Mouse (Mus musculus): ENCODE measurements around the gene Tnnc1. TPM values are rescaled to one million over a fixed set of nuclear protein-coding genes. Genes with fewer than 3 reads are reported as not detected.

Tnnc1 gene
- polyA plus RNA-seq, 1 experiment from 2014 or later: 4.1 TPM

DNA sequence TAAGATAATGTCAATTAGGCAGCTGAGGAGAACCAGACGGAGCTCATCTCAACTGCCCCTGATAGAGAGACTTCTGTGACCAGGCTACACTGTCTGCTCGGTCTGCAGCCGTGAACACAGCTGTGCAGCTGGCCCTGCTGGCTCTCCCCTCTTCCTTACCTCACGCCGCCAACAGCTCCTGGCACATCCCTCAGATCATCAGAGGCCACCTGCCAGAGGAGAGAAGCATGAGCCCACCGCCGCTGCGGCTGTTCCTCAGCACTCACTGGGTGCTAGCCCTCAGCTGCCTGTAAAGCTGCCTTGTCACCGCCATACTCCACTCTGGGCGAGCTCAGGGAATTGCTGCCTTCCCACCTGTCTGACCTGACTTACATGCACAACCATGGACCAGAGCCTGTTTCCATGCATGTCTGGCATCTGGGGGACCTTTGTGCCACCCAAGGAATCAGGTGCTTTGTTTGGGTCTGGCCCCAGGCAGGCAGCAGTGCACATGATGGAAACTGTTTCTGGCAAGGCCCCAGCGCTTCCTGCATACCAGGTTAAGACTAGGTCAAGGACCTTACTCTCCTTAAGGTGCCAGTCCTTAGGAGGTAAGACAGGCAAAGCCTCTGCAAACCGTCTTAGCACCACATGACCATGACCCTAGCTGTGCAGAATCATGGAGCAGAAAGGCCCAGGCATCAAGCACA, 28.3 kb upstream of the Tnnc1 start:
- Histone ChIP-seq H3K4me3 (ENCODE audit: low read depth, low read length) (no peak overlapping the region), H3K27ac (replicated peaks) (no peak overlapping the region), H3K9ac (ENCODE audit: low read length) (no peak overlapping the region), H3K4me2 (replicated peaks; ENCODE audit: low read depth) (no peak overlapping the region), H3K36me3 (ENCODE audit: control insufficient read depth, insufficient read depth, low read length) (peaks cover 46% of the 10 kb centered on the region), H3K9me3 (ENCODE audit: control insufficient read depth, low read length) (no peaks in the 10 kb centered on the region), H3K4me1 (replicated peaks; ENCODE audit: control insufficient read depth, insufficient read depth) (no peaks in the 10 kb centered on the region), H3K27me3 (ENCODE audit: control insufficient read depth, insufficient read depth, low read length) (no peaks in the 10 kb centered on the region)
- ATAC-seq (ENCODE audit: low FRiP score, low TSS enrichment): no peak
- 86% methylated on average over 12 of the region's 12 CpGs for WGBS
- DNase-seq (ENCODE audit: low spot score): no peak
- TF ChIP-seq EP300 (optimal IDR thresholded peaks at IDR 0.05): no peak
- TF ChIP-seq CTCF (IDR thresholded peaks at IDR 0.05; ENCODE audit: low read depth): no peak

DNA sequence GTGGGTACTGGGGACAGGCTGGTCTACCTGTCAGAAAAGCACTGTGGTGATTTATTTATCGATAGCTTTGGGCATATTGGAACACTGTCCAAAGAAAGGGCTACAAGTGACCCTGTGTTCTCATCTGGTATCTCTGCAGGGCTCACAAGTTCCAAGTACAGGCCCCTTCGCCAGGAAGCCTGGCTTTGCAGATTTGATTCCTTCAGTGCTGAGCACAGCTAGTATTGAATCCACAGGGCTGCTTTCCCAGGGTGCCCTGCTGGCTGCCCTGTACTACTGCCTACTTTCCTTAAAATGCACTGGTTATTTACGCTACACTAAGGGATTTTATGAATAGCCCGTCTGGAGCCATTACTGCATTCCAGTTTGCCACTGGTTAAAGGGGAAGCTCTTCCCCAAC, 26.6 kb upstream of the Tnnc1 start:
- H3K9ac ChIP-seq (ENCODE audit: low read length): no peak overlapping the region
- WGBS: 82% methylated on average over 4 of the region's 4 CpGs
- DNase-seq (ENCODE audit: low spot score) (no peak), ATAC-seq (ENCODE audit: low FRiP score, low TSS enrichment) (no peak)
- TF ChIP-seq CTCF (IDR thresholded peaks at IDR 0.05; ENCODE audit: low read depth): no peak
- no peak for TF ChIP-seq EP300 (optimal IDR thresholded peaks at IDR 0.05)
- H3K4me3 ChIP-seq (ENCODE audit: low read depth, low read length): no peak overlapping the region
- H3K9me3 ChIP-seq (ENCODE audit: control insufficient read depth, low read length): no peaks in the 10 kb centered on the region
- no peaks in the 10 kb centered on the region for H3K27me3 ChIP-seq (ENCODE audit: control insufficient read depth, insufficient read depth, low read length)
- no peak overlapping the region for H3K4me2 ChIP-seq (replicated peaks; ENCODE audit: low read depth)
- H3K36me3 ChIP-seq (ENCODE audit: control insufficient read depth, insufficient read depth, low read length): peaks cover 54% of the 10 kb centered on the region
- no peak overlapping the region for H3K27ac ChIP-seq (replicated peaks)
- H3K4me1 ChIP-seq (replicated peaks; ENCODE audit: control insufficient read depth, insufficient read depth): no peaks in the 10 kb centered on the region

DNA sequence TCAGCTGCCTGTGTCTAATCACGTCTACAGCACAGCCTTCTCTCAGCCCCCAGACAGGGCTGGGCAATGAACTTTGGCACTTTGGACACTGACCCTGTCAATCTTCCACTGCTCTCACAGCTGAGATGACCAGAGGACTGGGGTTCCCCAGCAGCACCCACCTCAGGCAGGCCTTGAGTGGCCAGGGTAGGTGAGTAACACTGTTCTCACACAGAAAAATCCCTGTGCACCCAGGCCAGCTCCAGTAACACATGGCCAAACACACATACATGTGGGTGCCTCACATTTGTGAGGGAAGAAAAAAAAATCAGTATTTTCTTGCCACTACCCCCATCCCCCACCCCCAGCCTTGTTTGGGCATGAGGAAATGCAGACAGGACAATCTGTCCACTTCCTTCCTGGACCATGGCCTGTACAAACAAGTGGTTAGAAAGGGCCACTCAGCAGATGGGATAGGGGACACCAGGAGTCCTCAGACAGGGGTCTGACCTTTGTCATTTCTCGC, 25.3 kb upstream of the Tnnc1 start:
- Histone ChIP-seq H3K9me3 (ENCODE audit: control insufficient read depth, low read length) (no peaks in the 10 kb centered on the region), H3K27ac (replicated peaks) (no peak overlapping the region), H3K4me2 (replicated peaks; ENCODE audit: low read depth) (no peak overlapping the region), H3K4me1 (replicated peaks; ENCODE audit: control insufficient read depth, insufficient read depth) (no peaks in the 10 kb centered on the region), H3K27me3 (ENCODE audit: control insufficient read depth, insufficient read depth, low read length) (no peaks in the 10 kb centered on the region), H3K9ac (ENCODE audit: low read length) (no peak overlapping the region), H3K36me3 (ENCODE audit: control insufficient read depth, insufficient read depth, low read length) (peaks cover 59% of the 10 kb centered on the region), H3K4me3 (ENCODE audit: low read depth, low read length) (no peak overlapping the region)
- DNase-seq (ENCODE audit: low spot score) (no peak), ATAC-seq (ENCODE audit: low FRiP score, low TSS enrichment) (peak; percentile 60; the same call in 1 of the 2 replicates)
- no peak for TF ChIP-seq EP300 (optimal IDR thresholded peaks at IDR 0.05)
- no peak for TF ChIP-seq CTCF (IDR thresholded peaks at IDR 0.05; ENCODE audit: low read depth)
- WGBS: 55% methylated on average over 2 of the region's 2 CpGs

- WGBS: 72% methylated on average over 5 of the region's 5 CpGs
These were observed 24.6 kb upstream of the Tnnc1 start for GRCm38 (mm10) chr14:31183541-31183940.

GRCm38 (mm10) chr14:31184195-31184594, 23.9 kb upstream of the Tnnc1 start:
- no peak for DNase-seq (ENCODE audit: low spot score)
- H3K9me3 ChIP-seq (ENCODE audit: control insufficient read depth, low read length): no peaks in the 10 kb centered on the region

More at GRCm38 (mm10) chr14:31183541-31183940, 24.6 kb upstream of the Tnnc1 start:
- Histone ChIP-seq H3K4me2 (replicated peaks; ENCODE audit: low read depth) (no peak overlapping the region), H3K9me3 (ENCODE audit: control insufficient read depth, low read length) (no peaks in the 10 kb centered on the region), H3K4me1 (replicated peaks; ENCODE audit: control insufficient read depth, insufficient read depth) (no peaks in the 10 kb centered on the region), H3K27me3 (ENCODE audit: control insufficient read depth, insufficient read depth, low read length) (no peaks in the 10 kb centered on the region), H3K4me3 (ENCODE audit: low read depth, low read length) (no peak overlapping the region), H3K36me3 (ENCODE audit: control insufficient read depth, insufficient read depth, low read length) (peaks cover 62% of the 10 kb centered on the region), H3K9ac (ENCODE audit: low read length) (no peak overlapping the region), H3K27ac (replicated peaks) (peak overlapping the region; percentile 35; the same call in 1 of the 2 replicates)
- no peak for TF ChIP-seq EP300 (optimal IDR thresholded peaks at IDR 0.05)
- no peak for TF ChIP-seq CTCF (IDR thresholded peaks at IDR 0.05; ENCODE audit: low read depth)
- ATAC-seq (ENCODE audit: low FRiP score, low TSS enrichment): no peak
- no peak for DNase-seq (ENCODE audit: low spot score)

DNA sequence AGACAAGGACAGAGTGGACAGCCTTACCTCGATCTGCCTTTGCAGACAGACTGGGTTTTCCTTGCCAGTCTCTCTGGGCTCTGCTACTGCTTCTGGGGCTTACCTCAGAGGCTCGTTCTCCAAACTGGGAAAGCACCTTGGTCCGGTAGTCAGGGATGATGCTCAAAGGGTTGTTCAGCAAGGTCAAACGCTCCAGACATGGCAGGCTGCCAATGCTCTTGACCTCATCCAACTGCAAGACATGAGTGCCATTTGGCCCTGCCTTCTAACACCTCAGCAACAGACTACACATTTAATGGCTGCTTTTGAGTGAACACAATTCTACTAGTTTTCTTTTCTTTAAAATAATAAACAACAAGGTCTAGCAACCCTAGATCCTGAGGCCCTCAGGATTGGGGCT, 21.5 kb upstream of the Tnnc1 start:
- WGBS: 60% methylated on average over 4 of the region's 4 CpGs
- no peak for ATAC-seq (ENCODE audit: low FRiP score, low TSS enrichment)

More at GRCm38 (mm10) chr14:31184195-31184594, 23.9 kb upstream of the Tnnc1 start:
- no peak overlapping the region for H3K27ac ChIP-seq (replicated peaks)
- no peaks in the 10 kb centered on the region for H3K27me3 ChIP-seq (ENCODE audit: control insufficient read depth, insufficient read depth, low read length)
- no peak overlapping the region for H3K4me3 ChIP-seq (ENCODE audit: low read depth, low read length)
- ATAC-seq (ENCODE audit: low FRiP score, low TSS enrichment): no peak
- TF ChIP-seq EP300 (optimal IDR thresholded peaks at IDR 0.05) (no peak), CTCF (IDR thresholded peaks at IDR 0.05; ENCODE audit: low read depth) (no peak)
- H3K4me1 ChIP-seq (replicated peaks; ENCODE audit: control insufficient read depth, insufficient read depth): no peaks in the 10 kb centered on the region
- WGBS: 89% methylated on average over 12 of the region's 12 CpGs
- no peak overlapping the region for H3K4me2 ChIP-seq (replicated peaks; ENCODE audit: low read depth)
- H3K36me3 ChIP-seq (ENCODE audit: control insufficient read depth, insufficient read depth, low read length): peaks cover 66% of the 10 kb centered on the region
- H3K9ac ChIP-seq (ENCODE audit: low read length): no peak overlapping the region

More for the DNA sequence above, 21.5 kb upstream of the Tnnc1 start:
- Histone ChIP-seq H3K9me3 (ENCODE audit: control insufficient read depth, low read length) (no peaks in the 10 kb centered on the region), H3K27ac (replicated peaks) (no peak overlapping the region), H3K9ac (ENCODE audit: low read length) (no peak overlapping the region), H3K4me3 (ENCODE audit: low read depth, low read length) (no peak overlapping the region), H3K4me1 (replicated peaks; ENCODE audit: control insufficient read depth, insufficient read depth) (no peaks in the 10 kb centered on the region), H3K36me3 (ENCODE audit: control insufficient read depth, insufficient read depth, low read length) (peaks cover 70% of the 10 kb centered on the region), H3K27me3 (ENCODE audit: control insufficient read depth, insufficient read depth, low read length) (no peaks in the 10 kb centered on the region), H3K4me2 (replicated peaks; ENCODE audit: low read depth) (no peak overlapping the region)
- TF ChIP-seq CTCF (IDR thresholded peaks at IDR 0.05; ENCODE audit: low read depth) (no peak), EP300 (optimal IDR thresholded peaks at IDR 0.05) (no peak)
- no peak for DNase-seq (ENCODE audit: low spot score)

All from stomach, postnatal 0 days (tissue).